Mouse (Mus musculus): Measurements from ENCODE around the gene Ubox5. TPM values are rescaled to one million over a fixed set of nuclear protein-coding genes. Genes with fewer than 3 reads are reported as not detected.
"Not testable (repeated sequence)": the region's sequence is repeated elsewhere in the genome, so short reads cannot be mapped to it uniquely, and the experiment has no call there.

The Ubox5 gene
- polyA plus RNA-seq, 1 experiment from 2014 or later = 13.0 TPM

DNA sequence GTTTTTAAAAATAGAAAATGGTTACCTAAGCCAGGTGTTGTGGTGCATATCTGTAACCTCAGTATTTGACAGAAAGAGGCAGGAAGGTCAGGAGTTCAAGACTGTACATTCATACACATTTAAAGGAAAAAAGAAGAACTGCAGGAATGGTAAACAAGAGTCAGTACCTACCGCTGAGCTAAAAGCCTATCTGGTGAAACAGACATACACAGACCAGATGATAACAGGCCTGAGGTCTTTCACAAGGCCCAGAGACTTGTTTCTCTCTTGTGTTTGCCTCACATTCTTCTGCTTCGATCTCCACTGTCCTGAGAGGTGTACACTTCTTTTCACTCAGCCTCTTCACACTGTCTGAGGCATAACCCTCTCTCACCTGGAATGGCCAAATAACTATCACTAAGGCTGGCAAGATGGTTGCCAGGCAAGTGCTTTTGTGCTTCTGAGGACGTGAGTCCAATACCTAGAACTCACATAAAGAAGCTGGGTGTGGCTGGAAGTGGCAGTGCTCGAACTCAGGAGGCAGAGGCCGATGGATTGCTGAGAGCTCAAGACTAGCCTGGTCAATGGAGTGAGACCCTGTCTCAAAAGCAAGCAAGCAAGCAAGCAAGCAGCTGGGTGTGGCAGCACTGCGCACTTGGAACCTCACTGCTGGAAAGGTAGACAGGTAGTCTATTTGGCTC lies 26.0 kb upstream of the Ubox5 start:
- no peak overlapping the region for H3K4me2 ChIP-seq (ENCODE audit: low read length)
- no peak overlapping the region for H3K9ac ChIP-seq (replicated peaks; ENCODE audit: low read length)
- no peaks in the 10 kb centered on the region for H3K4me1 ChIP-seq (ENCODE audit: control insufficient read depth, insufficient read depth, low read length)
- no peaks in the 10 kb centered on the region for H3K27me3 ChIP-seq (ENCODE audit: control insufficient read depth, insufficient read depth, low read length)
- no peak overlapping the region for H3K27ac ChIP-seq (replicated peaks; ENCODE audit: low read depth, low read length)
- WGBS = 93% methylated on average over 6 of the region's 6 CpGs
- no peak overlapping the region for H3K4me3 ChIP-seq (replicated peaks; ENCODE audit: low read depth, low read length)
- ATAC-seq (ENCODE audit: low FRiP score, low TSS enrichment) = no peak
- no peak for DNase-seq
- H3K36me3 ChIP-seq (ENCODE audit: control insufficient read depth, insufficient read depth, low read length) = peaks cover 75% of the 10 kb centered on the region
- no peaks in the 10 kb centered on the region for H3K9me3 ChIP-seq (ENCODE audit: control insufficient read depth, low read length)

DNA sequence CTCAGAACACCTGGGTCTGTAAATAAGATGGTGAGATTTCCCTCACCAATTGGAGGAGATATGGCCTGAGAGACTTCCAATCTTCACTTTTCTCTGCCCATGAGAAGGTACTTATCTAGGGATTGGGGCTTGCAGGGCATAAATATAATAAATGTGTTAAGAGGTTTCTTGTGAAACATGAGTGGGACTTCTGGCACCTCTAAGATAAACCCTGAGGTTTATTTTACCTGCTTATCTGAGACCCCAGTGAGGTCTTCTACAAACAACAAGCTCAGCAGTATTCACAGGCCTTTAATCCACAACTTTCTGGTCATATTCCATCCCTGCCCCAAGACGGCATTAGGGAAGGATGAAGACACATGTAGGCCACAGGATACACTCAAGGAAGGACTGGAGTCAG lies 23.9 kb upstream of the Ubox5 start:
- H3K9ac ChIP-seq (replicated peaks; ENCODE audit: low read length) = no peak overlapping the region
- no peaks in the 10 kb centered on the region for H3K9me3 ChIP-seq (ENCODE audit: control insufficient read depth, low read length)
- WGBS = 87% methylated on average over 1 of the region's 1 CpGs
- no peak for DNase-seq
- H3K27me3 ChIP-seq (ENCODE audit: control insufficient read depth, insufficient read depth, low read length) = no peaks in the 10 kb centered on the region
- H3K36me3 ChIP-seq (ENCODE audit: control insufficient read depth, insufficient read depth, low read length) = peaks cover 74% of the 10 kb centered on the region
- H3K27ac ChIP-seq (replicated peaks; ENCODE audit: low read depth, low read length) = no peak overlapping the region
- no peaks in the 10 kb centered on the region for H3K4me1 ChIP-seq (ENCODE audit: control insufficient read depth, insufficient read depth, low read length)
- H3K4me3 ChIP-seq (replicated peaks; ENCODE audit: low read depth, low read length) = no peak overlapping the region
- ATAC-seq (ENCODE audit: low FRiP score, low TSS enrichment) = no peak
- H3K4me2 ChIP-seq (ENCODE audit: low read length) = no peak overlapping the region

DNA sequence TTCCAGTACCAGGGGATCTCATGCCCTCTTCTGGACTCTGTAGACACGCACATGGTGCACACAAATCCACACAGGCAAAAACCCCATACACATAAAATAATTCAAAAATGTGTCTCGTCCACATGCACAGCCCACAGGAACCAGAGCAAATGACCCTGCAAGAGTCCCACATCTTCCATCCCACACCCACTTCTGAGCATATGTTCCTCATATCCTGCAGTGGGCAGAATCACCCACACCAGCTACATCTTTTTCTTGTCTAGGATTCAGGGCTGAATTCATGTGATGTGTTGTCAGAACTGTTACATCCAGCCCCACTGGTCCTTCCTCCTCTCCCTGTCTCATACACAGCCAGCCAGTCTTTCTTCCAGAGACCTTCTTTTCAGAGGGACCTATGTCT lies 23.5 kb upstream of the Ubox5 start:
- H3K9ac ChIP-seq (replicated peaks; ENCODE audit: low read length) = no peak overlapping the region
- no peak overlapping the region for H3K4me2 ChIP-seq (ENCODE audit: low read length)
- WGBS = 97% methylated on average over 2 of the region's 2 CpGs
- H3K4me3 ChIP-seq (replicated peaks; ENCODE audit: low read depth, low read length) = no peak overlapping the region
- no peak overlapping the region for H3K27ac ChIP-seq (replicated peaks; ENCODE audit: low read depth, low read length)
- H3K4me1 ChIP-seq (ENCODE audit: control insufficient read depth, insufficient read depth, low read length) = no peaks in the 10 kb centered on the region
- ATAC-seq (ENCODE audit: low FRiP score, low TSS enrichment) = no peak
- no peak for DNase-seq
- H3K36me3 ChIP-seq (ENCODE audit: control insufficient read depth, insufficient read depth, low read length) = peaks cover 69% of the 10 kb centered on the region
- H3K9me3 ChIP-seq (ENCODE audit: control insufficient read depth, low read length) = no peaks in the 10 kb centered on the region
- no peaks in the 10 kb centered on the region for H3K27me3 ChIP-seq (ENCODE audit: control insufficient read depth, insufficient read depth, low read length)

- H3K36me3 ChIP-seq (ENCODE audit: control insufficient read depth, insufficient read depth, low read length) = peaks cover 27% of the 10 kb centered on the region
- not testable (repeated sequence) for ATAC-seq (ENCODE audit: low FRiP score, low TSS enrichment); H3K4me2 ChIP-seq (ENCODE audit: low read length); H3K27me3 ChIP-seq (ENCODE audit: control insufficient read depth, insufficient read depth, low read length); H3K4me3 ChIP-seq (replicated peaks; ENCODE audit: low read depth, low read length); H3K4me1 ChIP-seq (ENCODE audit: control insufficient read depth, insufficient read depth, low read length); DNase-seq; H3K27ac ChIP-seq (replicated peaks; ENCODE audit: low read depth, low read length); H3K9me3 ChIP-seq (ENCODE audit: control insufficient read depth, low read length); H3K9ac ChIP-seq (replicated peaks; ENCODE audit: low read length)
- 83% methylated on average over 6 of the region's 6 CpGs for WGBS
Measured at GRCm38 (mm10) chr2:130649028-130649427, 19.2 kb upstream of the Ubox5 start.

GRCm38 (mm10) chr2:130645198-130645597 lies 15.4 kb upstream of the Ubox5 start:
- no peak overlapping the region for H3K4me3 ChIP-seq (replicated peaks; ENCODE audit: low read depth, low read length)
- no peaks in the 10 kb centered on the region for H3K9me3 ChIP-seq (ENCODE audit: control insufficient read depth, low read length)
- 86% methylated on average over 4 of the region's 4 CpGs for WGBS
- H3K9ac ChIP-seq (replicated peaks; ENCODE audit: low read length) = no peak overlapping the region
- DNase-seq (no peak), ATAC-seq (ENCODE audit: low FRiP score, low TSS enrichment) (no peak)
- peaks cover 4% of the 10 kb centered on the region; the same call in 1 of the 2 replicates for H3K36me3 ChIP-seq (ENCODE audit: control insufficient read depth, insufficient read depth, low read length)
- peaks cover 5% of the 10 kb centered on the region; the same call in 1 of the 2 replicates for H3K27me3 ChIP-seq (ENCODE audit: control insufficient read depth, insufficient read depth, low read length)
- H3K27ac ChIP-seq (replicated peaks; ENCODE audit: low read depth, low read length) = no peak overlapping the region
- H3K4me2 ChIP-seq (ENCODE audit: low read length) = no peak overlapping the region
- H3K4me1 ChIP-seq (ENCODE audit: control insufficient read depth, insufficient read depth, low read length) = peaks cover 6% of the 10 kb centered on the region; the same call in 1 of the 2 replicates

- Histone ChIP-seq H3K9me3 (ENCODE audit: control insufficient read depth, low read length) (no peaks in the 10 kb centered on the region), H3K27me3 (ENCODE audit: control insufficient read depth, insufficient read depth, low read length) (peaks cover 13% of the 10 kb centered on the region; the same call in 1 of the 2 replicates), H3K36me3 (ENCODE audit: control insufficient read depth, insufficient read depth, low read length) (no peaks in the 10 kb centered on the region), H3K9ac (replicated peaks; ENCODE audit: low read length) (peak within 1 kb of the TSS; percentile 81), H3K27ac (replicated peaks; ENCODE audit: low read depth, low read length) (peak within 1 kb of the TSS; percentile 74), H3K4me1 (ENCODE audit: control insufficient read depth, insufficient read depth, low read length) (peaks cover 6% of the 10 kb centered on the region; the same call in 1 of the 2 replicates), H3K4me2 (ENCODE audit: low read length) (peak within 1 kb of the TSS; percentile 87), H3K4me3 (replicated peaks; ENCODE audit: low read depth, low read length) (peak within 1 kb of the TSS; percentile 74)
- DNase-seq = peak; percentile 95
- WGBS = 3% methylated on average over 39 of the region's 40 CpGs
- peak; percentile 93 for ATAC-seq (ENCODE audit: low FRiP score, low TSS enrichment)
Measured at GRCm38 (mm10) chr2:130642684-130643369, 13.0 kb upstream of the Ubox5 start, which contains the start of gene Lzts3. Gene Lzts3 (minus strand): TSS chr2:130642803.

GRCm38 (mm10) chr2:130642197-130642660 lies 12.4 kb upstream of the Ubox5 start:
- Histone ChIP-seq H3K4me2 (ENCODE audit: low read length) (peak overlapping the region; percentile 87), H3K9ac (replicated peaks; ENCODE audit: low read length) (peak overlapping the region; percentile 81), H3K27ac (replicated peaks; ENCODE audit: low read depth, low read length) (peak overlapping the region; percentile 74), H3K4me1 (ENCODE audit: control insufficient read depth, insufficient read depth, low read length) (peaks cover 6% of the 10 kb centered on the region; the same call in 1 of the 2 replicates), H3K36me3 (ENCODE audit: control insufficient read depth, insufficient read depth, low read length) (no peaks in the 10 kb centered on the region), H3K4me3 (replicated peaks; ENCODE audit: low read depth, low read length) (peak overlapping the region; percentile 74), H3K9me3 (ENCODE audit: control insufficient read depth, low read length) (no peaks in the 10 kb centered on the region), H3K27me3 (ENCODE audit: control insufficient read depth, insufficient read depth, low read length) (peaks cover 17% of the 10 kb centered on the region; the same call in 1 of the 2 replicates)
- peak; percentile 73 for DNase-seq
- WGBS = under 1% methylated on average over 27 of the region's 27 CpGs
- ATAC-seq (ENCODE audit: low FRiP score, low TSS enrichment) = peak; percentile 79

GRCm38 (mm10) chr2:130641351-130642025 lies 11.7 kb upstream of the Ubox5 start:
- DNase-seq = no peak
- Histone ChIP-seq H3K9me3 (ENCODE audit: control insufficient read depth, low read length) (no peaks in the 10 kb centered on the region), H3K27ac (replicated peaks; ENCODE audit: low read depth, low read length) (no peak overlapping the region), H3K9ac (replicated peaks; ENCODE audit: low read length) (peak overlapping the region; percentile 81), H3K4me2 (ENCODE audit: low read length) (peak overlapping the region; percentile 87), H3K4me3 (replicated peaks; ENCODE audit: low read depth, low read length) (peak overlapping the region; percentile 74), H3K4me1 (ENCODE audit: control insufficient read depth, insufficient read depth, low read length) (peaks cover 6% of the 10 kb centered on the region; the same call in 1 of the 2 replicates), H3K36me3 (ENCODE audit: control insufficient read depth, insufficient read depth, low read length) (peaks cover under 1% of the 10 kb centered on the region; the same call in 1 of the 2 replicates), H3K27me3 (ENCODE audit: control insufficient read depth, insufficient read depth, low read length) (peaks cover 25% of the 10 kb centered on the region)
- WGBS = 72% methylated on average over 6 of the region's 6 CpGs
- no peak for ATAC-seq (ENCODE audit: low FRiP score, low TSS enrichment)

Data from midbrain, embryonic 14.5 days (tissue).